Mouse (Mus musculus): ENCODE measurements around the gene Nacc2. TPM values are rescaled to one million over a fixed set of nuclear protein-coding genes. Genes with fewer than 3 reads are reported as not detected.
A peak's percentile ranks its signal among the peaks of the same experiment; 100 is the strongest.

Gene Nacc2
- polyA plus RNA-seq (2015; fragmentation: Nextera tagmentation; extraction: Ambion mirVana) = 3.9 and 4.9 TPM in 2 replicates

DNA sequence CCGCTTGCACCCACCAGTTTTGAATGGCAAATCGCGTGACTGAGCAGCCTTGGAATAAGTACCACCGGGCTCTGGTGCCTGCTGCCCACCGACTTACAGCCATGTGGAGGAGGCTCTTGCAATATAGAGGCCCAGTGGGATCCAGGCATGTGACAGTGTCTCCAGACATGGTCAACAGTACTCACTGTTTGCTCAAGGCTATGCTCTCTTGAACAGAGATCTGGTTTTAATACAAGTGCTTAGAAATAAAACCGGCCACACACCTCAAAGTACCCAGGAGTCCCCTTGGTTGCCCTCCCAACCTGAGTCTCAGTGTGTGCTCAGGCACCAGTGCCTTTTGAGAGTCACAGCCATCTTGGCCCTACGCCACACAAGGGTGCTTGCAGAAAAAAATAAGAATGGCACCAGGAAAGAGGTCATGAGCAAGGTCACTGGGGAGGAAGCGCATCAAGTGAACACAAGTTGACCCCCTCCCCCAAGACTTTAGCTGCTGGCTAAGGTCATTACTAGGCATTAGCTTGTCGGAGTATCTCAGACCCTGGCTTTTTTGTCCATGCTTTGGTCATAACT lies at the start of gene Nacc2:
Gene Nacc2, minus strand, starts transcription at position 142 of the 570 bp plus-strand sequence.
- peak within 1 kb of the TSS; percentile 69 for H3K27ac ChIP-seq (ENCODE audit: low read depth)
- H3K9ac ChIP-seq (replicated peaks) = peak within 1 kb of the TSS; percentile 58
- H3K4me2 ChIP-seq (ENCODE audit: low read depth, low read length) = peak within 1 kb of the TSS; percentile 81
- 32% methylated on average over 9 of the region's 9 CpGs for WGBS (ENCODE audit: insufficient replicate concordance)
- DNase-seq = no peak
- no peaks in the 10 kb centered on the region for H3K9me3 ChIP-seq (ENCODE audit: low read length)
- peak within 1 kb of the TSS; percentile 62 for H3K4me3 ChIP-seq (ENCODE audit: low read depth, low read length)
- no peaks in the 10 kb centered on the region for H3K36me3 ChIP-seq (replicated peaks; ENCODE audit: insufficient read depth, low read length)
- TF ChIP-seq EP300 (IDR thresholded peaks at IDR 0.05; ENCODE audit: low read depth) (no peak), CTCF (IDR thresholded peaks at IDR 0.05; ENCODE audit: low read depth) (no peak)
- peaks cover 18% of the 10 kb centered on the region for H3K27me3 ChIP-seq (ENCODE audit: insufficient read depth, low read length)
- ATAC-seq = peak; percentile 10; the same call in 1 of the 2 replicates
- peaks cover 38% of the 10 kb centered on the region for H3K4me1 ChIP-seq (ENCODE audit: insufficient read depth)

DNA sequence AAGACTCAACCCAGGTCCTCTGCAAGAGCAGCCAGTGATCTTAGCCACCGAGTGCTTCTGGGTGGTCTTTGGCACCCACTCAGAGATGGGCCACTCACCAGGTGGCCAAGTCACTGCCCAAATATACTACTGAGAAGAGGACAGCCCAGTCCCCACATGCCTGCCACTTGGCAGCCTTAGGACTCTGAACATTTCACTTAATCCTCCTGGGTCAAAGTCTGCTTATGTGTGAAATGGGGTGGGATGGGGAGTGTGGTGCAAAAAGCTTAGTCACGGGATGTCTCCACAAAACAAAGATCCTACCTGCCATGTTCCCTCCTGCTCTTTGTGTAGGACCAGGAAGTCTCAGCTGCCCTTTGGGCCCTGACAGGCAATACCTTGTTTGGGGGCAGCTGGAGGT lies 49.1 kb upstream of the Nacc2 start:
- H3K4me3 ChIP-seq (ENCODE audit: low read depth, low read length) = no peak overlapping the region
- TF ChIP-seq EP300 (IDR thresholded peaks at IDR 0.05; ENCODE audit: low read depth) (no peak), CTCF (IDR thresholded peaks at IDR 0.05; ENCODE audit: low read depth) (no peak)
- H3K4me2 ChIP-seq (ENCODE audit: low read depth, low read length) = no peak overlapping the region
- no peak overlapping the region for H3K27ac ChIP-seq (ENCODE audit: low read depth)
- no peaks in the 10 kb centered on the region for H3K36me3 ChIP-seq (replicated peaks; ENCODE audit: insufficient read depth, low read length)
- 0 out of 2 replicates have a peak, but pooled peaks cover 7% of the 10 kb centered on the region for H3K27me3 ChIP-seq (ENCODE audit: insufficient read depth, low read length)
- no peak overlapping the region for H3K9ac ChIP-seq (replicated peaks)
- WGBS (ENCODE audit: insufficient replicate concordance) = 60% methylated on average over 2 of the region's 2 CpGs
- H3K4me1 ChIP-seq (ENCODE audit: insufficient read depth) = no peaks in the 10 kb centered on the region; the same call in 1 of the 2 replicates
- ATAC-seq (no peak), DNase-seq (no peak)
- no peaks in the 10 kb centered on the region for H3K9me3 ChIP-seq (ENCODE audit: low read length)

DNA sequence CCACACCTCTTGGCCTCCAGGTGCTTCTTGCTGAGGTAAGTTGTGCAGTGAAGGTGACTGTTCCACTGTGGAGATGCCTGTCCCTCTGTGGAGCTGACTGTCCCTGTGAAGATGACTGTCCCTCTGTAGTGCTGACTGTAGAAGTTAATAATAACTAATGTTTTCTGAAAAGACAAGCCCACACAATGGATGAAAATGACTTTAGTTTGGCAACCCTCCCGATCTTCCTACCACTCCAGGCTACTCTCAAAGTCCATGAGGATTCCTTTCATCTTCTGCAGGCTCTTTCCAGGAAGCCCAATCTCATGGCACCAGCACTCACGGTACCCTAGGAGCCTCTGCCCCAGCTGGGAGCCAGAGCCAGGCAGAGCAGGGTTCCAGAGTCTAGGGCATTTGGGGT lies 47.4 kb upstream of the Nacc2 start:
- H3K9me3 ChIP-seq (ENCODE audit: low read length) = no peaks in the 10 kb centered on the region
- no peak overlapping the region for H3K9ac ChIP-seq (replicated peaks)
- ATAC-seq (no peak), DNase-seq (no peak)
- TF ChIP-seq EP300 (IDR thresholded peaks at IDR 0.05; ENCODE audit: low read depth) (no peak), CTCF (IDR thresholded peaks at IDR 0.05; ENCODE audit: low read depth) (no peak)
- 0 out of 2 replicates have a peak, but pooled peaks cover 3% of the 10 kb centered on the region for H3K27me3 ChIP-seq (ENCODE audit: insufficient read depth, low read length)
- H3K4me3 ChIP-seq (ENCODE audit: low read depth, low read length) = no peak overlapping the region
- 45% methylated on average over 2 of the region's 2 CpGs for WGBS (ENCODE audit: insufficient replicate concordance)
- H3K27ac ChIP-seq (ENCODE audit: low read depth) = no peak overlapping the region
- H3K4me2 ChIP-seq (ENCODE audit: low read depth, low read length) = no peak overlapping the region
- H3K4me1 ChIP-seq (ENCODE audit: insufficient read depth) = no peaks in the 10 kb centered on the region
- H3K36me3 ChIP-seq (replicated peaks; ENCODE audit: insufficient read depth, low read length) = no peaks in the 10 kb centered on the region

DNA sequence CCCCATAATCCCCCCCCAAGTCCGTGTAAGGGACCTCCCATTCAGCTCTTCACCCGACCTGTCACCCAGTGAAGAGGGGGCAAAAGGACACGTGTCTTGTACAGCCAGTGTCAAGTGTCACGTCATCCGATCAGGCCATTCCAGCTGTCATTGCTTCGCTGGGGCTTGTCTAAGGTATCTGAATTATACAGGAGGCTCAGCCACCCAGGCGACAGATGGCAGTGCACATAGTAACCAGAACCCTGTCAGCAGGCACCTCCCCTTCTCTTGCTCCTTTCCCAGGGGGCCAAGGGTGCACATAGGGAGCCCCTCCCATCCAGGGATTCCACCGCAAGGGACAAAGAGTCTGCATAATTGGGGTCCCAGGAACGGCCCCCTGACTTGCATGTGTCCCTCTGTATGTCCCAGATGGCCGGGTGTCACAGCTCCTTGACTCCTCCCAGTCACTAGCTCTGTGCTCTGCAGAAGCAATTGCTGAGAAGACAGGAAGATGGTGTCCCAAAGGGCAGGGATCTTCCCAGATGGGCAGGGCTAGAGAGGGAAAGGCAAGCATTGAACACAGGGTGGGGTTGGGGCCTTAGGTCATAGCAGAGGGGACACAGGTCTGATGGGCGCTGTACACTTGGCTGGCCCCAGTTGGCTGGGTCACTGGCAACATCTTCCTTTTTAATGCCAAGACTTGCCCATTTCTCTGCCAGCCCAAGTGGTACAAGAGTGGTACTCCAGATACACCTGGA lies 46.0 kb upstream of the Nacc2 start:
- Histone ChIP-seq H3K4me3 (ENCODE audit: low read depth, low read length) (no peak overlapping the region), H3K27me3 (ENCODE audit: insufficient read depth, low read length) (0 out of 2 replicates have a peak, but pooled peaks cover 3% of the 10 kb centered on the region), H3K9me3 (ENCODE audit: low read length) (no peaks in the 10 kb centered on the region), H3K4me2 (ENCODE audit: low read depth, low read length) (no peak overlapping the region), H3K4me1 (ENCODE audit: insufficient read depth) (no peaks in the 10 kb centered on the region), H3K36me3 (replicated peaks; ENCODE audit: insufficient read depth, low read length) (no peaks in the 10 kb centered on the region), H3K9ac (replicated peaks) (no peak overlapping the region), H3K27ac (ENCODE audit: low read depth) (no peak overlapping the region)
- 51% methylated on average over 11 of the region's 11 CpGs for WGBS (ENCODE audit: insufficient replicate concordance)
- ATAC-seq (no peak), DNase-seq (no peak)
- TF ChIP-seq CTCF (IDR thresholded peaks at IDR 0.05; ENCODE audit: low read depth) (no peak), EP300 (IDR thresholded peaks at IDR 0.05; ENCODE audit: low read depth) (no peak)

DNA sequence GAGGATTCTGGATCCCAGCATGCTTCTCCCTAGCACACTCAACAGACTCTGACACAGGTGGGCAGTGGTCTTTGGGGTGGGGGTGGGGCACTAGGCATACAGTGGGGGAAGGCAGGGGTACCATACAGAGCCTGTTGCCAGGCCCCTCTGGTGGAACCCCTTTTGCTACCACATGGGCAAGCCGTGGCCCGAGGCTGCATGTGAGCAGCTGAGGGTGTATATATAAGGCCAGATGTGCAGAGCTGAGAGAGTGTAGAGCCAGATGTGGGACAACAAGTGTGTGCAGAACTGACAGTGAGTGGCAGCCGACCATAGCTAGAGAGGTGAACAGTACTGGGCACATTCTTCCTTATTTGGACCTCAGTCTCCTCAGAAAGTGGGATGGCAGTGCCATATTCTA lies 43.9 kb upstream of the Nacc2 start:
- Histone ChIP-seq H3K9me3 (ENCODE audit: low read length) (no peaks in the 10 kb centered on the region), H3K27ac (ENCODE audit: low read depth) (no peak overlapping the region), H3K4me2 (ENCODE audit: low read depth, low read length) (no peak overlapping the region), H3K4me1 (ENCODE audit: insufficient read depth) (0 out of 2 replicates have a peak, but pooled peaks cover 3% of the 10 kb centered on the region), H3K4me3 (ENCODE audit: low read depth, low read length) (no peak overlapping the region), H3K9ac (replicated peaks) (no peak overlapping the region), H3K36me3 (replicated peaks; ENCODE audit: insufficient read depth, low read length) (no peaks in the 10 kb centered on the region), H3K27me3 (ENCODE audit: insufficient read depth, low read length) (0 out of 2 replicates have a peak, but pooled peaks cover 3% of the 10 kb centered on the region)
- WGBS (ENCODE audit: insufficient replicate concordance) = 76% methylated on average over 3 of the region's 3 CpGs
- ATAC-seq (no peak), DNase-seq (no peak)
- TF ChIP-seq EP300 (IDR thresholded peaks at IDR 0.05; ENCODE audit: low read depth) (no peak), CTCF (IDR thresholded peaks at IDR 0.05; ENCODE audit: low read depth) (no peak)

DNA sequence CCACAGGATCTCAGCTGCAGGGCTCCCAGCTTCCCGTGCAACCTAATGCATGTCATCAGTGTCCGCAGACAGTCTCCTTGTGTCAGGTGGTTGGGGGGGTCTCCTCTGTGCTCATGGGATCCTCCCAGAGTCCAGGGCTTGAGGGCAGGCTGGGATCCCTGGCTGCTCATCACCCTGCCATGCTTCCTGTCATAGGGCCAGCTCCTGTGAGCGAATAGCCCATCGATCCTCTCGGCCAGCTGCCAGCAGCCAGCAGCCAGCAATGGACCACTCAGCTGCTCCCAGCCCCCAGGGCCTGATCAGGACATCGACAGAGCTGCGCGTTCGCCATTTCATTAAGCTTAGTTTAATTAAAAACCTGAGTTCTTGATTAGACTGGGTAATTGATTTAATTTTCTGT lies 35.0 kb upstream of the Nacc2 start:
- Histone ChIP-seq H3K4me2 (ENCODE audit: low read depth, low read length) (no peak overlapping the region), H3K27me3 (ENCODE audit: insufficient read depth, low read length) (0 out of 2 replicates have a peak, but pooled peaks cover 3% of the 10 kb centered on the region), H3K4me3 (ENCODE audit: low read depth, low read length) (no peak overlapping the region), H3K9me3 (ENCODE audit: low read length) (no peaks in the 10 kb centered on the region), H3K4me1 (ENCODE audit: insufficient read depth) (0 out of 2 replicates have a peak, but pooled peaks cover 8% of the 10 kb centered on the region), H3K27ac (ENCODE audit: low read depth) (no peak overlapping the region), H3K9ac (replicated peaks) (no peak overlapping the region), H3K36me3 (replicated peaks; ENCODE audit: insufficient read depth, low read length) (no peaks in the 10 kb centered on the region)
- no peak for DNase-seq
- ATAC-seq = no peak
- 84% methylated on average over 9 of the region's 9 CpGs for WGBS (ENCODE audit: insufficient replicate concordance)
- TF ChIP-seq CTCF (IDR thresholded peaks at IDR 0.05; ENCODE audit: low read depth) (no peak), EP300 (IDR thresholded peaks at IDR 0.05; ENCODE audit: low read depth) (no peak)
